Mouse (Mus musculus) embryo, embryonic 10 days (tissue): ENCODE results near the gene Styxl1.

Experiments used
- DNase-seq: peaks from one replicate; pipeline ENCODE4 v3.0.0-alpha.2; 2015; ENCODE audit warnings: low spot score

Gene Styxl1

GRCm38 (mm10) chr5:135777796-135778470 lies at the start of gene Styxl1:
Gene Styxl1 (minus strand): TSS chr5:135778385.
- peak; percentile 73 for DNase-seq

DNA sequence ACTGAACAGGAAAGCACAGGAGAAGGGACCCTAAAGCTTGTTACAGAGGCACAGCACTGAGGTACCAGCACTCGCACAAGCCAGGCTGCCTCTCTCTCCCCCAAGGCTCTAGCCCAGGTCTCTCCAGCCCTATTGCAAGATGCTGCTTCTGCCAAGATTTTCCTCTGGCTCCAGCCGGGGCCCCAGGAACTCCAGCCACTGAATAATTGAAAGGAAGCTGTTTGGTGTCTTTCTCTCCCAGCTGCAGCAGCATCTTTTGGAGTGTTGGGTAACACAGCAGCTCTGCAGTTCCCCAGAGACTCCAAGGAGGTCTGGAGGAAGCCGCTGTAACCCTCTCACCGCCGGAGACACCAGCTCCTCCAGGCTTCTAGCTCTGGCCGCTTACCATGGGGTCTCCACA lies 48.0 kb upstream of the Styxl1 start:
- DNase-seq: no peak

DNA sequence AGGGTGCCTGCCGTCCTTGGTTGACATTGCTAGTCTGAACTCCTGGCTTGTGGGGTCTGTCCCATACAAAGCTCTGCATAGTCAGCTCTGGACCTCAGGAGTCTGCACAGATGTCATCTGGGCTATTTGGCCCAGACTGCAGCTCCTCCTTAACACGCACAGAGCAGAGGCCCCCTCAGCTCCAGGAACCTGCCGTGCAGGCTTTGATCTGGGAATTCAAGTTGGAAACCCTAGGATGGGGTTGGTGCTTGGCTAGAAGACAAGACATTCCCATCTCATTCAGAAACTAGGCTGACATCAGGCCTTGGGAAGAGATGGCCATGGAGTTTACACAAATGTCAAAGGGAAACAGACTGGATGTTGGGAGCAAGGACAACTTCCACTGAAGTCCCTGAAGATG lies 46.3 kb upstream of the Styxl1 start:
- no peak for DNase-seq

GRCm38 (mm10) chr5:135822316-135822944 lies 44.2 kb upstream of the Styxl1 start:
- peak; percentile 47 for DNase-seq

DNA sequence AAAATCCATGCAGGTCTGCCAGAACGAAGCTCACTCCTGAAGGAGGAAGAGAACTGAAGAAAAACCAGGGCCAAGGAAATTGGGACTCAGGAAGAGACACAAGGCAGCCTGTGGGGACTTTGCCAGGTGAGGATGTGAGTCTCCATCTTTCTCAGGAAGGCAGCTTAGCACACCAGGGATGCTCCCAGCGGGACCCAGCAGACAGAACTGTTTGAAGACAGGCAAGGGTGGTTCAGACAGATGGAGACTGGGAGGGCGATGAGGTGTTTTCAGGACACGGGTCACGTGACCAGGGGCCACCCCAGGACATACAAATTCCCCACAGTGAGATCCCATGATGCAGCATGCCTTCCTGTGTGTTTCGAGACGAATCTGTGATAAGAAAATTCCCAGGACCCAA lies 40.3 kb upstream of the Styxl1 start:
- DNase-seq: no peak

- no peak for DNase-seq
Observed at GRCm38 (mm10) chr5:135812991-135813390, 34.8 kb upstream of the Styxl1 start.

GRCm38 (mm10) chr5:135807263-135807637 lies 29.1 kb upstream of the Styxl1 start:
- DNase-seq: no peak

- peak; percentile 95 for DNase-seq
Observed at GRCm38 (mm10) chr5:135806555-135807262, 28.5 kb upstream of the Styxl1 start, which contains the start of gene Srrm3. Gene Srrm3 (plus strand): TSS chr5:135806890.

- DNase-seq: no peak
Observed at GRCm38 (mm10) chr5:135804735-135805134, 26.6 kb upstream of the Styxl1 start.

- DNase-seq: no peak
Observed at GRCm38 (mm10) chr5:135803676-135804075, 25.5 kb upstream of the Styxl1 start.

- DNase-seq: no peak
Observed at GRCm38 (mm10) chr5:135803135-135803534, 24.9 kb upstream of the Styxl1 start.

- DNase-seq: no peak
Observed at GRCm38 (mm10) chr5:135802641-135803040, 24.5 kb upstream of the Styxl1 start.

GRCm38 (mm10) chr5:135800927-135801326 lies 22.7 kb upstream of the Styxl1 start:
- peak; percentile 19 for DNase-seq

- no peak for DNase-seq
Observed at GRCm38 (mm10) chr5:135799746-135800145, 21.6 kb upstream of the Styxl1 start.

GRCm38 (mm10) chr5:135794859-135795181 lies 16.6 kb upstream of the Styxl1 start:
- DNase-seq: no peak

DNA sequence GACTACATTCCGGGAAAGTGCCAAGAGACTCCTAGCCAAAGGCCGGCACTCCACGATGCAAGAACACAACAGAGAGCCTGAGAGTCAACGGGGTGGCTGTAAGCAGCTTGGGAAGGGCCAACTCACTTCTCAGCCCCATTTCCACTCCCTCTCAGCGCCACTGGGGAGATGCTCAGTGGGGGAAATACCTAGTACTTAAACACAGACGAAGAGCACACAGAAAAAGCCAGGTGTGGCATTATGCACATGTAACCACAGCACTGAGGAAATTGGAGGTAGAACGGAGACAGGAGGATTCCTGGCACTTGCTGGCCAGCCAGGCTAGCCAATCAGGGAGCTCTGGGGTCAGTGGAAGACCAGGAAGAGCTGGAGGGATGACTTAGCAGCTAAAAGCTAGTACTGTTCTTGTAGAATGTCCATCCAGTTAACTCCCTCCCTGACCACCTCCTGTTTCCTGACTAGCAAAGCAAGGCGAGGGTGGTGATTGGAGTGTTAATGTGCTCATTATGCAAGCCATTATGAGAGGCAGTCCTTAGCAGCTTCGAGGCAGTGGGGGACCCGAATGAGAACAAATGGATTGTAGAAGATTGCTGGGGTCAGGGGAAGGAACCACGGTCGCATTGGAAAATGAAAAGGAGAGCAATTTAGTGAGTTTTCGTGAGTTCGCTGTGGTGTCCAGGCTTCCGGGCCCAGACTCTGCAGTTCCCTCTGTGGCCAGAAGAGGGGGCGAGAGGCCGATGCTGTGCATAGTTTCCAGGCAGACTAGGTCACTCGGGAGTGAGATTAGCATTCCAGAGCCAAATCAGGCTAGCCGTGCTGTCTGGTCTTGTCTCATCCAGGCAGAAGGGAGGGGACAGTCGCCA lies 16.0 kb upstream of the Styxl1 start:
- peak; percentile 89 for DNase-seq

DNA sequence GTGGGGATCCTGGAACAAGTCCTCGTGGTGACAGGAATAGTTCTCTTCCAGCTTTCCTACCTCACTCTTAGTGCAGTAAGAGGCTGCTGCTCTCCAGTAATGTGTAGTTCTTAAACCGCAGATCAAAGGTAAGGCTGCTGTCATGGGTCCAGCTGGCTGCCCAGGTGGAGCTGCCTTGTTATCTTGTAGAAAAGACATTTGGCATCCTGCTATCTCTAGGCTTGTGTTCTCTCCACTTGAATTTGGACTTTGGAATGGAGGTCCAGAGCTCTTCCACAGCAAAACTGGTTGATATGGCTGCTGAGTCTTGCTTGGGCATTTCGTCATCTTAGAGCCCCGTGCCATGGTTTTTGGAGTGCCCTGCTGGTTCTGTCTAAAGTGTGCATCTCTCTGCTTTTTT lies 4.7 kb upstream of the Styxl1 start:
- no peak for DNase-seq

GRCm38 (mm10) chr5:135780331-135780730 lies 2.1 kb upstream of the Styxl1 start:
- no peak for DNase-seq

- DNase-seq: peak; percentile 100
Observed at GRCm38 (mm10) chr5:135778471-135779445, 573 bp upstream of the Styxl1 start, which contains the start of gene Mdh2. Gene Mdh2 (plus strand): TSS chr5:135778480.

DNA sequence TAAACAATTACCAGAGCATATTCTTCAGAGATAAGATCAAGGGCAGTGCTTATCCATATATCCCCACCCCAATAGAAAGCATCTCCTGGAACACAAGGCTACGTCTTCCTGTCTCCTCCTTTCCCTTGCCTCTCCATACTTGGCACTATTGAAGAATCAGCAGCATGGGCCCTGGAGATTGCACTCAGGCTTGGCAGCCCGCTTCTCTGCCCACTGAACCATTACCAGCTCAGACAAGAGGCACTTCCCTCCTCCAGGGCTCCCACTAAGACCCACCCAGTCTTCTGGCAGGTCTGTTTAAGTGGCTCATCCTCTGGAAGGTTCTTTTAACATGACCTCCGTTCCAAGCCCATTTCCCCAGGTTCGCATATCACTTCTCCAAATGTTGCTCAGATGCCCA lies 1.6 kb downstream of the Styxl1 start:
- no peak for DNase-seq

GRCm38 (mm10) chr5:135772519-135772918 lies 5.7 kb downstream of the Styxl1 start:
- no peak for DNase-seq
